Mouse (Mus musculus) lung, adult 2 months (tissue): ENCODE results near the gene Entpd3.

ENCODE experiments used
- CTCF ChIP-seq: fragments of 200-500 bp; IDR thresholded peaks from 2 replicates; pipeline ENCODE4 v1.5.1; 2011; ENCODE audit warnings: mild to moderate bottlenecking, low read length, control low read depth; ENCODE audit not compliant: insufficient read depth
- POLR2A ChIP-seq: fragments of 200-500 bp; IDR thresholded peaks from 2 replicates; pipeline ENCODE4 v1.6.1; 2011; ENCODE audit warnings: low read depth, mild to moderate bottlenecking, control low read depth, low read length, borderline replicate concordance; ENCODE audit errors: extremely low read depth

- TF ChIP-seq POLR2A (no peak), CTCF (no peak)
These were observed 38.2 kb downstream of the Entpd3 start for GRCm38 (mm10) chr9:120577706-120578405.
